Mouse (Mus musculus) kidney, adult 8-10 months (tissue): ENCODE results near the gene Olfr165.
"Not testable (repeated sequence)": the region's sequence is repeated elsewhere in the genome, so short reads cannot be mapped to it uniquely, and the experiment has no call there.

Source experiments
- DNase-seq, 2 experiments: peaks; one replicate each; pipeline ENCODE4 v3.0.0; 2022

Olfr165 gene

DNA sequence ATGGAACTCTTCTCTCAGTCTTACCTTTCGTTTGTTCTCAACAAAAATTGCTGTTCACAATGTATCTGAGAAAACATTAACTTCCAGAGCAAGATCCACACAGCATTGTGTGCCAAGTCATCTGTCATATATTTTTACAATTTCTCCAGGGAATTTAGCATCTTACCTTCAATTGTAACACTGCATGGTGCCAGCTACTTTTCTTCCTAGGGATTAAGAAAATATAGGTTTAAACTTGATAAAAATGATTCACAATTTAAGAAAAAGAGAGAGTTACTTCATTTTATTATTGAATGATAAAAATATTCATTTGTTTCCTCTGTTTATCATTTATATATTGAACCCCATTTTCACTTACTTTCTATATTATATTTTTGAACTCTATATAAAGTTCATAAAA, at the start of gene Olfr165:
TSS of gene Olfr165 (minus strand) at position 101 of the 400 bp plus-strand sequence.
- DNase-seq = no peak

- no peak for DNase-seq
Observed at GRCm38 (mm10) chr16:19464365-19464764, 41.4 kb upstream of the Olfr165 start.

- not testable (repeated sequence) for DNase-seq
Observed at GRCm38 (mm10) chr16:19458741-19459140, 35.8 kb upstream of the Olfr165 start.

DNA sequence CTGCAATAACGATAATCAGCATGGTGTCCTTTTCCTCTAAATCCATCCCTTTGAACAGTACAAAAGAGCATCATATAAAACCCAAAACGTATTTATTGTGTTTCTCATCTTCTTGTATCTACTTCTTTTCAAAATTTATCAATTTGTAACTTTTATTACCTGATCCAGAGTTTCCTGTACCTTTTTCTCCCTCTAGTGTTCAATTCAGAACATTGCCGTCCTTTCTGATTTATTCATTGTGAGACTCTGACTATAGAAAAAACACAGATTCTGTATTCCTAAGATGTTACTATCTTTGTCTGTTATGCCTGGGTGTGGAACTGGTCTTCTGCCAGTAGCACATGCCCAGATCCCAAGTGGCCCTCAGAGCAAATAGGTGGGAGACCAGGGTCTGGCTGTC, 35.0 kb downstream of the Olfr165 start:
- DNase-seq = no peak
